Mouse (Mus musculus): ENCODE data around the gene Arpp19. TPM values are rescaled to one million over a fixed set of nuclear protein-coding genes. Genes with fewer than 3 reads are reported as not detected.

Gene Arpp19
- polyA plus RNA-seq, 1 experiment from 2014 or later, result 254 TPM

DNA sequence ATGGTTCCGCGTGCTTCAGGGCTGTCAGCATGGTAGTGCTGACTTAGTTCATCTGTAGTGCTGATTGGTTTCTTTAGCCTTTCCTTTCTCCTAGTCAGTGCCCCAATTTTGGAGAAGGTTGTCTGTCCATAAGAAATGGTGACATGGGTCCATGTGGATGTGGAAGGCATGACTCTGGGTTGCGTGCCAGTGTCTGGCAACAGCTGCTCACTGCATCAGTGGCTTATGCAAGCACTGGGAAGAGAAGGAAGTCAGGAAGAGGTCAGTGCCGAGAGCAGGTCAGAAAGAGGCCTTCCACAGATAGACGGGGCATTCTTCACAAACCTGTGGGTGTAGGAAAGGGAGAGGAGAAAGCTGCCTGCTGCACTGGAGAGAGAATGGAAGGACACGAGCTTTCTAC, 36.4 kb upstream of the Arpp19 start:
- Histone ChIP-seq H3K36me3 (ENCODE audit: insufficient read depth, low read length) (0 out of 2 replicates have a peak, but pooled peaks cover 3% of the 10 kb centered on the region), H3K4me2 (replicated peaks; ENCODE audit: low read depth, low read length) (0 out of 2 replicates have a peak overlapping the region, but pooled peaks have one; percentile 5), H3K27ac (ENCODE audit: low read length) (no peak overlapping the region), H3K9me3 (ENCODE audit: low read length) (no peaks in the 10 kb centered on the region), H3K9ac (replicated peaks; ENCODE audit: low read depth) (no peak overlapping the region), H3K27me3 (replicated peaks; ENCODE audit: insufficient read depth, low read length) (no peaks in the 10 kb centered on the region), H3K4me1 (ENCODE audit: insufficient read depth, low read depth, low read length) (peaks cover 6% of the 10 kb centered on the region; the same call in 1 of the 2 replicates), H3K4me3 (ENCODE audit: low read depth, low read length) (no peak overlapping the region)
- TF ChIP-seq EP300 (IDR thresholded peaks at IDR 0.05), result no peak
- no peak for TF ChIP-seq CTCF (IDR thresholded peaks at IDR 0.05)
- WGBS, result 62% methylated on average over 6 of the region's 6 CpGs
- DNase-seq (ENCODE audit: low spot score) (no peak), ATAC-seq (no peak)

DNA sequence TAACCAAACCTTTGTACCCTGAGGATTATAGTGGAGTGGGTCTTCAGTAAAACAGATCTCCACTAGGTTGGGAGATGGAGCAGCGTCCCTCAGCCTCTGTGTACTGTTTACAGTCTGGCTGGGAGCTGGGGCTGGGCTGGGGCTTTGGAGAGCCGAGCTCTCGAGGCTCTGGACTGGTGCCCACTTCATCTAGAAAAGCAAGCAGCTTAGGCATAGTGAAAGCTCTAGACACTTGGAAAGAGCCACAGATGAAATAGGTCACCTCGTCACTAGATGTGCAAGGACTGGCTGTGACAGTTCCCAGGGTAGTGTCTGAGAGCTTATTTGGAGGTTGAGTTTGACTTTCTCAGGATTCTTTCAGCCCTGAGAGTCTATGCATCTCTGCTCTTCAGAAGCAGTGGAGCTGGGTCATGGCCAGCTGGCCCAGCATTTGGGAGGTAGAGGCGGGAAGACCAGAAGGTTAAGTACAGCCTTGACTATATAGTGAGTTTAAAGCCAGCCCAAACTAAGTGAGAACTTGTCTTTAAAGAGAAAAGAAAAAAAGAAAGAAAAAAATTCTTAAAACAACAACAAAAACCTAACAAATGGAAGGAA, 35.7 kb upstream of the Arpp19 start:
- ATAC-seq (peak; percentile 94), DNase-seq (ENCODE audit: low spot score) (peak; percentile 85)
- peak overlapping the region; percentile 32; the same call in 1 of the 2 replicates for H3K27ac ChIP-seq (ENCODE audit: low read length)
- H3K4me1 ChIP-seq (ENCODE audit: insufficient read depth, low read depth, low read length), result peaks cover 6% of the 10 kb centered on the region; the same call in 1 of the 2 replicates
- no peak for TF ChIP-seq CTCF (IDR thresholded peaks at IDR 0.05)
- no peaks in the 10 kb centered on the region for H3K9me3 ChIP-seq (ENCODE audit: low read length)
- no peak overlapping the region for H3K4me3 ChIP-seq (ENCODE audit: low read depth, low read length)
- H3K27me3 ChIP-seq (replicated peaks; ENCODE audit: insufficient read depth, low read length), result no peaks in the 10 kb centered on the region
- 0 out of 2 replicates have a peak overlapping the region, but pooled peaks have one; percentile 5 for H3K4me2 ChIP-seq (replicated peaks; ENCODE audit: low read depth, low read length)
- WGBS, result 33% methylated on average over 5 of the region's 5 CpGs
- H3K9ac ChIP-seq (replicated peaks; ENCODE audit: low read depth), result no peak overlapping the region
- 0 out of 2 replicates have a peak, but pooled peaks cover 6% of the 10 kb centered on the region for H3K36me3 ChIP-seq (ENCODE audit: insufficient read depth, low read length)

DNA sequence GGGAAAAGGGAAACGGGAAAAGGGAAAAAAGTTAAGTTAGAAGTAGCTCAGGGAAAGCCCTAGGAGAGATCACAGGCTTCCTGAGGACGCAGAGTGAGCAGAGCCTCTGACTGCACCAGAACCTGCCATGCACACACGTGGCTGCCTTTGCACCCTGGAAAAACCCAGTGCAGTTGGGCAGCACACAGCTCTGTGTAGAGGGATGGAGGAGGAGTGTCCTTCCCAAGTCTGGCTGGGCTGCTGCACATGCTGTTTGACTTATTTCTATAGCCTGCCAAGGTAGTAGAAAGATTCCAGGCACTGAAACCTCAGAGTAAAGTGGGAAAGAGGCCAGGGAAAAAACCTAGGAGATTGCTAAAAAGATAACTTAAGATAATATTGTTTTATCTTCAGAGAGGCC, 35.2 kb upstream of the Arpp19 start:
- Histone ChIP-seq H3K27ac (ENCODE audit: low read length) (no peak overlapping the region; the same call in 1 of the 2 replicates), H3K9me3 (ENCODE audit: low read length) (no peaks in the 10 kb centered on the region), H3K4me1 (ENCODE audit: insufficient read depth, low read depth, low read length) (peaks cover 6% of the 10 kb centered on the region; the same call in 1 of the 2 replicates), H3K4me2 (replicated peaks; ENCODE audit: low read depth, low read length) (no peak overlapping the region), H3K9ac (replicated peaks; ENCODE audit: low read depth) (no peak overlapping the region), H3K27me3 (replicated peaks; ENCODE audit: insufficient read depth, low read length) (no peaks in the 10 kb centered on the region), H3K36me3 (ENCODE audit: insufficient read depth, low read length) (0 out of 2 replicates have a peak, but pooled peaks cover 6% of the 10 kb centered on the region), H3K4me3 (ENCODE audit: low read depth, low read length) (no peak overlapping the region)
- no peak for ATAC-seq
- no peak for DNase-seq (ENCODE audit: low spot score)
- 55% methylated on average over 3 of the region's 3 CpGs for WGBS
- no peak for TF ChIP-seq CTCF (IDR thresholded peaks at IDR 0.05)
- TF ChIP-seq EP300 (IDR thresholded peaks at IDR 0.05), result no peak

DNA sequence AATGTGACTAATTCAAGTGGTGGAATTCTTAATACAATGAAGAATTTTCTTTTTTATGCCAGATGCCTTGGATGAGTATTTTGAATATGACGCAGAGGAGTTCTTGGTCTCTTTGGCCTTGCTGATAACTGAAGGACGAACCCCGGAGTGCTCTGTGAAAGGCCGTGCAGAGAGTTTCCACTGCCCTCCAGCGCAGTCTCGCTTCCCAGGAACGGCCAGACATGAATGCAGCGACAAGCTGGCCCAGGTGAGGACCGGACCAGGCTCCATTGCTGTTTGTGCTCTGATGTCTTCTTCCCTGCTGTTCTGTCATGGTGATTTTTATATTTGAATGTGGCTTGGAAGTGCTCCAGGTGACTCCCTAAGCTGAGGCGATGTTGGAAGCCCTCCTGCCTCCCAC, 33.2 kb upstream of the Arpp19 start:
- 89% methylated on average over 10 of the region's 10 CpGs for WGBS
- DNase-seq (ENCODE audit: low spot score) (no peak), ATAC-seq (no peak)
- Histone ChIP-seq H3K27ac (ENCODE audit: low read length) (no peak overlapping the region), H3K4me3 (ENCODE audit: low read depth, low read length) (no peak overlapping the region), H3K27me3 (replicated peaks; ENCODE audit: insufficient read depth, low read length) (no peaks in the 10 kb centered on the region), H3K36me3 (ENCODE audit: insufficient read depth, low read length) (0 out of 2 replicates have a peak, but pooled peaks cover 13% of the 10 kb centered on the region), H3K9ac (replicated peaks; ENCODE audit: low read depth) (no peak overlapping the region), H3K9me3 (ENCODE audit: low read length) (no peaks in the 10 kb centered on the region), H3K4me2 (replicated peaks; ENCODE audit: low read depth, low read length) (no peak overlapping the region), H3K4me1 (ENCODE audit: insufficient read depth, low read depth, low read length) (peaks cover 6% of the 10 kb centered on the region; the same call in 1 of the 2 replicates)
- TF ChIP-seq CTCF (IDR thresholded peaks at IDR 0.05) (no peak), EP300 (IDR thresholded peaks at IDR 0.05) (no peak)

DNA sequence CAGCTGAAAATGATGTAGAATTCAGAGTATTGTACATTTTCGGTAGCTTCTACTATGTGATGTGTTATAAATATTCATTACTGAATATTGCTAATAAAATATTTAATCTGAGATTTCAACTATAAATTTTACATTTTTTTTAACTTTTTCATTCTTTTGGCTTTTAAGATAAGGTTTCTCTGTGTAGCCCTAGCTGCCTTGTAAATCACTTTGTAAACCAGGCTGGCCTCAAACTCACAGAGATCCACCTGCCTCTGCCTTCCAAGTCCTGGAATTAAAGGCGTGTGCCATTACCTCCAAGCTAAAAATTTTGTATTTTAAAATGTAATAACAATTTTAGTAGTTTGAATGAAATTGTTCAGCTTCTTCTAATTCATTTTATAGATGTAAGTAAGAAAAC, 20.8 kb upstream of the Arpp19 start:
- Histone ChIP-seq H3K9me3 (ENCODE audit: low read length) (no peaks in the 10 kb centered on the region), H3K27me3 (replicated peaks; ENCODE audit: insufficient read depth, low read length) (no peaks in the 10 kb centered on the region), H3K9ac (replicated peaks; ENCODE audit: low read depth) (no peak overlapping the region), H3K4me1 (ENCODE audit: insufficient read depth, low read depth, low read length) (no peaks in the 10 kb centered on the region), H3K4me3 (ENCODE audit: low read depth, low read length) (no peak overlapping the region), H3K27ac (ENCODE audit: low read length) (no peak overlapping the region), H3K4me2 (replicated peaks; ENCODE audit: low read depth, low read length) (no peak overlapping the region), H3K36me3 (ENCODE audit: insufficient read depth, low read length) (peaks cover 10% of the 10 kb centered on the region)
- TF ChIP-seq EP300 (IDR thresholded peaks at IDR 0.05) (no peak), CTCF (IDR thresholded peaks at IDR 0.05) (no peak)
- 88% methylated on average over 2 of the region's 2 CpGs for WGBS
- ATAC-seq (no peak), DNase-seq (ENCODE audit: low spot score) (no peak)

DNA sequence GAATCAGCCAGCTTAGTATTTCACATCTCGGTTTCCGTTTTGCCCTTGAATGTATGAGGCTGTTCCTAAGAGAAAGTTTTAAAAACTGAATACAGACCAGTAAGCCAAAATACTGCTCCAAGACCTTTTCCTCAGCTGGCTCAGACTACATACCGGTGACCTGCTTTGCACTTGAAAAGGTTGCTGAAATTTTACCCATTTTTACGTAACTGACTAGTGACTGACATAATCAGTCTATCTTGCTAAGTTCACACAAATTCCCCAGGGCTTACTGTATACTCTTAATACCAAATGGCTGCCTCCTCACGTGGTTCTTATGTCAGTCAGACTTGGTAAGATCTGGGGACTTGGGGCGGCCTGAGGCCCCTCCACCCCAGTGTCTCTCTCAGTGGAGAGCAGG, 18.2 kb upstream of the Arpp19 start:
- 91% methylated on average over 6 of the region's 6 CpGs for WGBS
- TF ChIP-seq EP300 (IDR thresholded peaks at IDR 0.05), result no peak
- TF ChIP-seq CTCF (IDR thresholded peaks at IDR 0.05), result no peak

More for the DNA sequence above, 18.2 kb upstream of the Arpp19 start:
- H3K4me2 ChIP-seq (replicated peaks; ENCODE audit: low read depth, low read length), result no peak overlapping the region
- DNase-seq (ENCODE audit: low spot score) (no peak), ATAC-seq (no peak)
- H3K4me3 ChIP-seq (ENCODE audit: low read depth, low read length), result no peak overlapping the region
- no peaks in the 10 kb centered on the region for H3K27me3 ChIP-seq (replicated peaks; ENCODE audit: insufficient read depth, low read length)
- H3K36me3 ChIP-seq (ENCODE audit: insufficient read depth, low read length), result peaks cover 10% of the 10 kb centered on the region
- H3K4me1 ChIP-seq (ENCODE audit: insufficient read depth, low read depth, low read length), result no peaks in the 10 kb centered on the region
- no peak overlapping the region for H3K27ac ChIP-seq (ENCODE audit: low read length)
- H3K9ac ChIP-seq (replicated peaks; ENCODE audit: low read depth), result no peak overlapping the region
- no peaks in the 10 kb centered on the region for H3K9me3 ChIP-seq (ENCODE audit: low read length)
